ENCODE assay signal across 8 mouse cellular contexts in the genomic region with DNA sequence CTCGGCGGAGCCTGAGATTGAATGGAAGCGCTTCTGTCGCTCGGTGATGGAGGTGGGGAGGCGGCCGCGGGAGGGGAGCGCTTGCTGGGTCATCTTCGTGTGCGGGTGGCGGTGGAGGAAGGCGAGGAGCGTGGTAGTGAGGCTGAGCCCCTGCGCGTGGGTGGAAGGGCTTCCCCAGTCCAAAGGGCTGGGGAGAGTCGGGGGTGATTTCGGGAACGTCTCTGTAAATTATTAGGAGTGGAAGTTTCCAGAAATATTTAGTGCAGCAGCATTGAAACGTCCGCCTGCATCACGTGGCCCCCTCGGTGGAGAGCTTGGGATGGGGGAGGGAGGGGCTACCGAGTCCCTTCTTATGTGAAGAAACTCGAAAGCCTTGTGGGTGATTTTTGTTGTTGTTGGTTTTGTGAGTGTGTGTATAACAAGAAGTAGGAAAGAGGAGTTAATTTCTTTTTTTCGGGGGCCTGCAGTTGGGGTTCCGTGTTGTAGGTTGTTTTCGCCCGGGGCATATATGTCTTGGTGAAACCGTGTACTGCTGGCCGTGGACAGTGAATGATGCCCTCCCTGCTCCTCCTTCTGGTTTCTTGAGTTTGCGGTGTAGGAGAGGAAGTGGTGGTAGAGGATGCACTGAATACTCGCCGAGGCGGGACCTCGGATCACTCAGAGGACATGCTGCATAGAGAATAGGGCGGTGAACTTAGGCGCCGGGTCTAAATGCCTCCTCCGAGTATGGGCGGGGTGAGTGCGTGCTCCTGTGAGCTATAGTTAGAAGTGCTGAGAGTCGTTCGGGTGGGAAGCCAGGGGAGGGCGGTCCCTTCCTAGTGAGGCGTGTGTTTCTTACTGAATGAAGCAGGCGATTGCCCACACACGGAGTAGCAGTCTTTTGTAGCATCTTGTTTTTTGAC. TPM values are rescaled to one million over a fixed set of nuclear protein-coding genes. Genes with fewer than 3 reads are reported as not detected.
DNase-seq lines count a peak whose midpoint lies in the region; ATAC-seq lines count a peak whose summit lies in the region.

No protein-coding gene starts in this region.

- no peak for ATAC-seq in hindbrain, embryonic 13.5 days (ENCODE audit: low FRiP score)

- H3K9me3 ChIP-seq in hindbrain, embryonic 13.5 days, result no peaks in the 10 kb centered on the region

- no peaks in the 10 kb centered on the region for H3K27me3 ChIP-seq in hindbrain, embryonic 13.5 days

- H3K4me3 ChIP-seq in hindbrain, embryonic 13.5 days, result peak overlapping the region; percentile 93

- H3K4me2 ChIP-seq in hindbrain, embryonic 13.5 days, result peak overlapping the region; percentile 85

- no peaks in the 10 kb centered on the region for H3K36me3 ChIP-seq in hindbrain, embryonic 13.5 days

- under 1% methylated on average over 48 of the region's 48 CpGs for WGBS in hindbrain, embryonic 13.5 days

- H3K4me1 ChIP-seq in hindbrain, embryonic 13.5 days (replicated peaks), result peaks cover 33% of the 10 kb centered on the region

- peak overlapping the region; percentile 94 for H3K9ac ChIP-seq in hindbrain, embryonic 13.5 days

- peak overlapping the region; percentile 99 for H3K27ac ChIP-seq in hindbrain, embryonic 13.5 days

- DNase-seq in NIH3T3 (ENCODE audit: low read depth), result peak; percentile 87
- peak; percentile 65 to 68 for DNase-seq in cerebellum, postnatal 14 days
- peak; percentile 58 to 63 for DNase-seq in frontal cortex, postnatal 14 days (ENCODE audit: low spot score in 2 of 2)
- peak; percentile 30 to 41 for DNase-seq in layer of hippocampus, postnatal 25 days (ENCODE audit: extremely low spot score in 1 of 2, low spot score in 1 of 2)
- peak; percentile 85 for DNase-seq in lung, postnatal 25 days (ENCODE audit: low spot score)
- peak; percentile 29 for DNase-seq in retina, adult 2 months (ENCODE audit: low read depth, low spot score)
- DNase-seq in thymus, postnatal 36 days, result peak; percentile 77 to 83

RNA-seq across cellular contexts. Expression of a gene that starts 1.2 kb away (rescaled TPM):
- polyA plus RNA-seq in hindbrain, embryonic 13.5 days (2015; fragmentation: Nextera tagmentation; extraction: Ambion mirVana), result 72.1 and 78.9 TPM in 2 replicates
- total RNA-seq in layer of hippocampus, postnatal 25 days (2021), result 10 to 100 TPM; 62.8 to 66.6 TPM

RNA-seq across cellular contexts. Expression of a gene that starts 49.6 kb away (rescaled TPM):
- polyA plus RNA-seq in hindbrain, embryonic 13.5 days (2015; fragmentation: Nextera tagmentation; extraction: Ambion mirVana), result 28.4 and 28.7 TPM in 2 replicates
- total RNA-seq in layer of hippocampus, postnatal 25 days (2021), result 10 to 100 TPM; 82.1 to 97.4 TPM

Comparison
In these comparisons a context has a peak if more than half of its experiments do, and no peak if none do; other contexts are left out.
1. DNase-seq: peak in every context shown above with its lines; median percentile 87 in NIH3T3; 85 in lung, postnatal 25 days; 80 in thymus, postnatal 36 days; 66 in cerebellum, postnatal 14 days; 60 in frontal cortex, postnatal 14 days; 36 in layer of hippocampus, postnatal 25 days; 29 in retina, adult 2 months.